Mouse (Mus musculus): ENCODE data around the gene Slc28a1. TPM values are rescaled to one million over a fixed set of nuclear protein-coding genes. Genes with fewer than 3 reads are reported as not detected.
"Not testable (repeated sequence)": the region's sequence is repeated elsewhere in the genome, so short reads cannot be mapped to it uniquely, and the experiment has no call there.

Slc28a1 gene
- polyA plus RNA-seq, 1 experiment from 2014 or later = 0.09 TPM

- H3K27ac ChIP-seq (ENCODE audit: low read length) = peak overlapping the region; percentile 78
- no peak overlapping the region for H3K4me2 ChIP-seq (ENCODE audit: low read depth, low read length)
- no peak overlapping the region for H3K4me3 ChIP-seq (ENCODE audit: low read length)
- ATAC-seq (replicated peaks; ENCODE audit: extremely low read depth, insufficient read depth, low FRiP score) = no peak
- no peaks in the 10 kb centered on the region for H3K27me3 ChIP-seq (ENCODE audit: control insufficient read depth, insufficient read depth, low read length)
- H3K9me3 ChIP-seq (replicated peaks; ENCODE audit: control insufficient read depth, low read length) = no peaks in the 10 kb centered on the region
- 63% methylated on average over 6 of the region's 6 CpGs for WGBS
- 0 out of 2 replicates have a peak overlapping the region, but pooled peaks have one; percentile 21 for H3K9ac ChIP-seq (ENCODE audit: low read length)
- no peaks in the 10 kb centered on the region for H3K36me3 ChIP-seq (ENCODE audit: control insufficient read depth, insufficient read depth)
- peaks cover 31% of the 10 kb centered on the region for H3K4me1 ChIP-seq (ENCODE audit: control insufficient read depth, insufficient read depth, low read length)
These were observed 18.8 kb downstream of the Slc28a1 start for GRCm38 (mm10) chr7:81133416-81133815.

DNA sequence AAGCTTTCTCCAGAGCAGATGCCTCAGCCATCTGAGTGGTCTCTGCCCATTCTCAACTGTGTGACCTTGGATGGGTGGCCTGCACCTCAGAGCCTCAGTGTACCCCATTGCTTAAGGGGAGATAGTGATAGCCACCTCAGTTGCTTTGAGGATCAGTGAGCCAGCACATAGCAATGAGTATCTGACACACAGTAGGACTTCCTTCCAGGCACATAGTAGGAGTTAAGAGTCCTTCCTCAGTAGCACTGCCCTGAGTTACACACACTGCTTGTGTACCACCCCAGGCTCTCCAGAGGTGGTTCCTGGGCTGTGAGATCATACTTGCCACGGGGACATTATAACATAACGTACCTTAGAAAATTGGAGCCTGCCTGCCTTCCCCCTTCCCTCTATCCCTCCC is 19.3 kb downstream of the Slc28a1 start:
- ATAC-seq (replicated peaks; ENCODE audit: extremely low read depth, insufficient read depth, low FRiP score) = no peak

DNA sequence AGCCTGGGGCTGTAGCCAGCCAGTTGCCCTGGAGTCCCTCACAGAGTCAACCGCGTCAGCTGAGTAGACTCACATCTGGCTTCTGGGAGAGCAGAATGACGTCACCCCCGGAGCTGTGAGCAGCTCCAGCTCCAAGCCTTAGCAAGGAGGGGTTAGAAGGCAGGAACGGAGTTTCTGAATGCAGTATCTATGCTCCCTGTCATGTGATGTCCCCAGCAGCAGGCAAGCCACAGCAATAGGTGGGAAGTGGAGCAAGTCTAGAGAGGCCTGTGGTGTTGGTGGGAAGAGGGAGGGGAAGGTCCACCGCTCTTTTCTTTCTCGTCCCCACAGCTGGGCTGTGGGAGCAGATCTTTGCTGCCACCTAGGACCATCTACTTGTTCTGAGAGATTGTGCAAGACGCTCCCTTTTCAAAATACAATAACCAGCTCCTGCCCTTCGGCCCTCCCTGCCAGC is 20.0 kb downstream of the Slc28a1 start:
- WGBS = 7% methylated on average over 9 of the region's 9 CpGs
- Histone ChIP-seq H3K4me3 (ENCODE audit: low read length) (0 out of 2 replicates have a peak overlapping the region, but pooled peaks have one; percentile 28), H3K4me1 (ENCODE audit: control insufficient read depth, insufficient read depth, low read length) (peaks cover 26% of the 10 kb centered on the region), H3K27ac (ENCODE audit: low read length) (peak overlapping the region; percentile 78), H3K36me3 (ENCODE audit: control insufficient read depth, insufficient read depth) (no peaks in the 10 kb centered on the region), H3K4me2 (ENCODE audit: low read depth, low read length) (peak overlapping the region; percentile 60), H3K9me3 (replicated peaks; ENCODE audit: control insufficient read depth, low read length) (no peaks in the 10 kb centered on the region), H3K27me3 (ENCODE audit: control insufficient read depth, insufficient read depth, low read length) (no peaks in the 10 kb centered on the region), H3K9ac (ENCODE audit: low read length) (peak overlapping the region; percentile 59)
- ATAC-seq (replicated peaks; ENCODE audit: extremely low read depth, insufficient read depth, low FRiP score) = peak; percentile 75

More for the DNA sequence above, 19.3 kb downstream of the Slc28a1 start:
- 74% methylated on average over 2 of the region's 2 CpGs for WGBS
- Histone ChIP-seq H3K27ac (ENCODE audit: low read length) (peak overlapping the region; percentile 78), H3K27me3 (ENCODE audit: control insufficient read depth, insufficient read depth, low read length) (no peaks in the 10 kb centered on the region), H3K9ac (ENCODE audit: low read length) (no peak overlapping the region), H3K4me2 (ENCODE audit: low read depth, low read length) (no peak overlapping the region), H3K4me1 (ENCODE audit: control insufficient read depth, insufficient read depth, low read length) (peaks cover 31% of the 10 kb centered on the region), H3K4me3 (ENCODE audit: low read length) (no peak overlapping the region), H3K36me3 (ENCODE audit: control insufficient read depth, insufficient read depth) (no peaks in the 10 kb centered on the region), H3K9me3 (replicated peaks; ENCODE audit: control insufficient read depth, low read length) (no peaks in the 10 kb centered on the region)

DNA sequence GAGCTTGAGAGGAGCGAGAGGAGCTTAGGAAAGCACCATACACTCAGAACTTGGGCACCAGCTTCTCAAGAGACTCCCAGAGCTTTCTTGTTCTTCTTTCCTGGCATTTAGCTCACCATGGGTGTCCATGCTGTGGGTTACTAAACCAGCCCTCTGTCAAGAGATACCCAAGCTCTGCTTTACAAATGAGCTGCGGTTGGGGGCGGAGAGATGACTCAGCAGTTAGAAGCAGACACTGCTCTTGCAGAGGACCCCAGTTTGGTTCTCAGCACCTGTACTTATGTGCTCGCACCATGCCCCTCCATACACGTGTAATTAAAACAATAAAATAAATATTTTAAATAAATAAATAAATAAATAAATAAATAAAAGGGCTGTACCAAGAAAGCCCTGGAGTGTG is 22.7 kb downstream of the Slc28a1 start:
- WGBS = 88% methylated on average over 5 of the region's 5 CpGs

GRCm38 (mm10) chr7:81139100-81139499 is 24.5 kb downstream of the Slc28a1 start:
- Histone ChIP-seq H3K9ac (ENCODE audit: low read length) (no peak overlapping the region), H3K27ac (ENCODE audit: low read length) (peak overlapping the region; percentile 64), H3K4me3 (ENCODE audit: low read length) (no peak overlapping the region), H3K36me3 (ENCODE audit: control insufficient read depth, insufficient read depth) (no peaks in the 10 kb centered on the region), H3K27me3 (ENCODE audit: control insufficient read depth, insufficient read depth, low read length) (no peaks in the 10 kb centered on the region), H3K4me1 (ENCODE audit: control insufficient read depth, insufficient read depth, low read length) (peaks cover 9% of the 10 kb centered on the region), H3K9me3 (replicated peaks; ENCODE audit: control insufficient read depth, low read length) (no peaks in the 10 kb centered on the region), H3K4me2 (ENCODE audit: low read depth, low read length) (no peak overlapping the region)
- ATAC-seq (replicated peaks; ENCODE audit: extremely low read depth, insufficient read depth, low FRiP score) = 0 out of 2 replicates have a peak, but pooled peaks have one; percentile 23
- WGBS = 63% methylated on average over 7 of the region's 7 CpGs

More for the DNA sequence above, 22.7 kb downstream of the Slc28a1 start:
- no peak overlapping the region for H3K27ac ChIP-seq (ENCODE audit: low read length)
- H3K4me2 ChIP-seq (ENCODE audit: low read depth, low read length) = no peak overlapping the region
- H3K4me1 ChIP-seq (ENCODE audit: control insufficient read depth, insufficient read depth, low read length) = peaks cover 25% of the 10 kb centered on the region
- no peak overlapping the region for H3K9ac ChIP-seq (ENCODE audit: low read length)
- no peak for ATAC-seq (replicated peaks; ENCODE audit: extremely low read depth, insufficient read depth, low FRiP score)
- H3K36me3 ChIP-seq (ENCODE audit: control insufficient read depth, insufficient read depth) = no peaks in the 10 kb centered on the region
- no peaks in the 10 kb centered on the region for H3K27me3 ChIP-seq (ENCODE audit: control insufficient read depth, insufficient read depth, low read length)
- H3K4me3 ChIP-seq (ENCODE audit: low read length) = no peak overlapping the region
- H3K9me3 ChIP-seq (replicated peaks; ENCODE audit: control insufficient read depth, low read length) = no peaks in the 10 kb centered on the region

DNA sequence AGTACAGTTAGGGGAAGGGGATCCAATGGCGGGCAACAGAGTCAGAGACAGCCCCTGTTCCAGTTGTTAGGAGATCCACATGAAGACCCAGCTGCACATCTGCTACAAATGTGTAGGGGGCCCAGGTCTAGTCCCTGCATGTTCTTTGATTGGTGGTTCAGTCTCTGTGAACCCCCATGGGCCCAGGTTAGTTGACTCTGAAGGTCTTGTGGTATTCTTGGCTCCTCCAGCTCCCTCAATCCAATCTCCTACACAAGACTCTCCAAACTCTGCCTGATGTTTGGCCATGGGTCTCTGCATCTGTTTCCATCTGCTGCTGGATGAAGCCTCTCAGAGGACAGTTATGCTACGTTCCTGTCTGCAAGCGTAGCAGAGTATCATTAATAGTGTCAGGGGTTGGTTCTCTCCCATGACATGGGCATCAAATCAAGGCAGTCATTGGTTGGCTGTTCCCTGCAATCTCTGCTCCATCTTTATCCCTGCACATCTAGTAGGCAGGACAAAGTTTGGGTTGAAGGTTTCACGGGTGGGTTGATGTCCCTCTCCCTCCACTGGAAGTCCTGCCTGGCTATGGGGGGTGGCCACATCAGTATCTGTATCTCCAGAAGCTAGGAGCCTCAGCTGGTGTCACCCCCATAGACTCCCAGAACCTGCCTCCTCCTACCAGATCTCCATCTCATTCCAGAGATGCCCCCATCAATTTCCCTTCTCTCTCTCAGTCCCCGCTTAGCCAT is 25.2 kb downstream of the Slc28a1 start:
- Histone ChIP-seq H3K36me3 (ENCODE audit: control insufficient read depth, insufficient read depth) (no peaks in the 10 kb centered on the region), H3K4me1 (ENCODE audit: control insufficient read depth, insufficient read depth, low read length) (peaks cover 3% of the 10 kb centered on the region), H3K27ac (ENCODE audit: low read length) (peak overlapping the region; percentile 64), H3K9me3 (replicated peaks; ENCODE audit: control insufficient read depth, low read length) (no peaks in the 10 kb centered on the region), H3K4me3 (ENCODE audit: low read length) (no peak overlapping the region), H3K27me3 (ENCODE audit: control insufficient read depth, insufficient read depth, low read length) (no peaks in the 10 kb centered on the region), H3K4me2 (ENCODE audit: low read depth, low read length) (no peak overlapping the region), H3K9ac (ENCODE audit: low read length) (no peak overlapping the region)
- 82% methylated on average over 5 of the region's 5 CpGs for WGBS
- ATAC-seq (replicated peaks; ENCODE audit: extremely low read depth, insufficient read depth, low FRiP score) = no peak

GRCm38 (mm10) chr7:81141541-81141940 is 26.9 kb downstream of the Slc28a1 start:
- no peak for ATAC-seq (replicated peaks; ENCODE audit: extremely low read depth, insufficient read depth, low FRiP score)
- Histone ChIP-seq H3K4me3 (ENCODE audit: low read length) (no peak overlapping the region), H3K27ac (ENCODE audit: low read length) (no peak overlapping the region), H3K27me3 (ENCODE audit: control insufficient read depth, insufficient read depth, low read length) (no peaks in the 10 kb centered on the region), H3K9ac (ENCODE audit: low read length) (no peak overlapping the region), H3K4me2 (ENCODE audit: low read depth, low read length) (no peak overlapping the region), H3K4me1 (ENCODE audit: control insufficient read depth, insufficient read depth, low read length) (no peaks in the 10 kb centered on the region), H3K36me3 (ENCODE audit: control insufficient read depth, insufficient read depth) (no peaks in the 10 kb centered on the region), H3K9me3 (replicated peaks; ENCODE audit: control insufficient read depth, low read length) (no peaks in the 10 kb centered on the region)
- 86% methylated on average over 1 of the region's 1 CpGs for WGBS

GRCm38 (mm10) chr7:81143056-81143455 is 28.5 kb downstream of the Slc28a1 start:
- H3K36me3 ChIP-seq (ENCODE audit: control insufficient read depth, insufficient read depth); H3K27me3 ChIP-seq (ENCODE audit: control insufficient read depth, insufficient read depth, low read length); H3K4me2 ChIP-seq (ENCODE audit: low read depth, low read length); H3K4me1 ChIP-seq (ENCODE audit: control insufficient read depth, insufficient read depth, low read length); H3K27ac ChIP-seq (ENCODE audit: low read length); H3K9me3 ChIP-seq (replicated peaks; ENCODE audit: control insufficient read depth, low read length); H3K4me3 ChIP-seq (ENCODE audit: low read length); H3K9ac ChIP-seq (ENCODE audit: low read length); ATAC-seq (replicated peaks; ENCODE audit: extremely low read depth, insufficient read depth, low FRiP score): not testable (repeated sequence)
- 57% methylated on average over 4 of the region's 4 CpGs for WGBS

- H3K9me3 ChIP-seq (replicated peaks; ENCODE audit: control insufficient read depth, low read length) = peaks cover 8% of the 10 kb centered on the region
- H3K4me2 ChIP-seq (ENCODE audit: low read depth, low read length) = peak overlapping the region; percentile 27; the same call in 1 of the 2 replicates
- no peaks in the 10 kb centered on the region for H3K27me3 ChIP-seq (ENCODE audit: control insufficient read depth, insufficient read depth, low read length)
- WGBS = 45% methylated on average over 11 of the region's 11 CpGs
- no peak overlapping the region for H3K9ac ChIP-seq (ENCODE audit: low read length)
- ATAC-seq (replicated peaks; ENCODE audit: extremely low read depth, insufficient read depth, low FRiP score) = peak; percentile 73
- H3K27ac ChIP-seq (ENCODE audit: low read length) = peak overlapping the region; percentile 42; the same call in 1 of the 2 replicates
- peaks cover 6% of the 10 kb centered on the region for H3K4me1 ChIP-seq (ENCODE audit: control insufficient read depth, insufficient read depth, low read length)
- H3K36me3 ChIP-seq (ENCODE audit: control insufficient read depth, insufficient read depth) = no peaks in the 10 kb centered on the region
- H3K4me3 ChIP-seq (ENCODE audit: low read length) = no peak overlapping the region
These were observed 35.2 kb downstream of the Slc28a1 start for GRCm38 (mm10) chr7:81149759-81150158.
